31 mouse cellular contexts compared by ENCODE assay signal in genomic region chr5:112364184-112364797, GRCm38 (mm10). TPM values are rescaled to one million over a fixed set of nuclear protein-coding genes. Genes with fewer than 3 reads are reported as not detected.
DNase-seq lines count a peak whose midpoint lies in the region; ATAC-seq and TF ChIP-seq lines count a peak whose summit lies in the region.
"Had no signal": no experiment of that assay in that cellular context is flagged by ENCODE, and none has a peak within 500 bp of the region (broad histone marks: within the 10 kb centered on the region; RNA-seq: fewer than 3 reads in every experiment).

No protein-coding gene starts in this region.

- 71% methylated on average over 10 of the region's 10 CpGs for WGBS in heart, embryonic 14.5 days
- WGBS in heart, embryonic 11.5 days (ENCODE audit: insufficient replicate concordance) = 70% methylated on average over 10 of the region's 10 CpGs
- WGBS in midbrain, embryonic 15.5 days = 65% methylated on average over 10 of the region's 10 CpGs
- WGBS in midbrain, postnatal 0 days = 69% methylated on average over 10 of the region's 10 CpGs
- 32% methylated on average over 10 of the region's 10 CpGs for WGBS in limb, embryonic 11.5 days
- WGBS in stomach, postnatal 0 days = 62% methylated on average over 10 of the region's 10 CpGs
- WGBS in hindbrain, embryonic 12.5 days = 76% methylated on average over 10 of the region's 10 CpGs

- no peaks in the 10 kb centered on the region for H3K9me3 ChIP-seq in heart, embryonic 14.5 days (ENCODE audit: control insufficient read depth, low read length)
- no peaks in the 10 kb centered on the region for H3K9me3 ChIP-seq in heart, embryonic 11.5 days (replicated peaks; ENCODE audit: control insufficient read depth, low read length)
- no peaks in the 10 kb centered on the region for H3K9me3 ChIP-seq in midbrain, embryonic 15.5 days
- no peaks in the 10 kb centered on the region for H3K9me3 ChIP-seq in midbrain, postnatal 0 days (ENCODE audit: low read length)
- H3K9me3 ChIP-seq in limb, embryonic 11.5 days (ENCODE audit: control insufficient read depth, low read length) = no peaks in the 10 kb centered on the region
- H3K9me3 ChIP-seq in stomach, postnatal 0 days (ENCODE audit: control insufficient read depth, low read length) = no peaks in the 10 kb centered on the region
- H3K9me3 ChIP-seq in hindbrain, embryonic 12.5 days (replicated peaks) = no peaks in the 10 kb centered on the region
- H3K9me3 ChIP-seq: heart, embryonic 13.5 days; hindbrain, embryonic 13.5 days; midbrain, embryonic 12.5 days had no signal

- TF ChIP-seq CTCF in midbrain, postnatal 0 days (IDR thresholded peaks at IDR 0.05) = no peak
- TF ChIP-seq CTCF in stomach, postnatal 0 days (IDR thresholded peaks at IDR 0.05; ENCODE audit: low read depth) = no peak
- TF ChIP-seq CTCF in layer of hippocampus, adult 2 months (conservative IDR thresholded peaks at IDR 0.05) = no peak

- peaks cover 45% of the 10 kb centered on the region for H3K36me3 ChIP-seq in heart, embryonic 14.5 days (ENCODE audit: control insufficient read depth, insufficient read depth, low read length)
- peaks cover 12% of the 10 kb centered on the region for H3K36me3 ChIP-seq in heart, embryonic 11.5 days (ENCODE audit: control insufficient read depth, insufficient read depth, low read length)
- peaks cover 17% of the 10 kb centered on the region; the same call in 1 of the 2 replicates for H3K36me3 ChIP-seq in midbrain, embryonic 15.5 days (replicated peaks)
- H3K36me3 ChIP-seq in midbrain, postnatal 0 days (ENCODE audit: insufficient read depth, low read length) = peaks cover 45% of the 10 kb centered on the region
- H3K36me3 ChIP-seq in limb, embryonic 11.5 days (ENCODE audit: control insufficient read depth, insufficient read depth, low read length) = peaks cover 17% of the 10 kb centered on the region
- peaks cover 17% of the 10 kb centered on the region for H3K36me3 ChIP-seq in stomach, postnatal 0 days (ENCODE audit: control insufficient read depth, insufficient read depth, low read length)
- H3K36me3 ChIP-seq in hindbrain, embryonic 12.5 days = peaks cover 58% of the 10 kb centered on the region

- no peak for TF ChIP-seq EP300 in stomach, postnatal 0 days (optimal IDR thresholded peaks at IDR 0.05)

- no peak for DNase-seq in midbrain, postnatal 0 days (ENCODE audit: low spot score)
- peak; percentile 31 for DNase-seq in limb, embryonic 11.5 days (ENCODE audit: low spot score)
- no peak for DNase-seq in stomach, postnatal 0 days (ENCODE audit: low spot score)
- DNase-seq in layer of hippocampus, adult 2 months (ENCODE audit: low spot score in 2 of 2) = no peak
- DNase-seq: adrenal gland, postnatal 25 days; cerebellum, adult 18-20 months; cerebellum, postnatal 14 days; heart, adult 2 months; kidney, adult 8-10 months; kidney, postnatal 4 days; liver; lung, embryonic 14.5 days; right cerebral cortex, postnatal 14 days had no signal

- no peaks in the 10 kb centered on the region for H3K27me3 ChIP-seq in heart, embryonic 14.5 days (ENCODE audit: control insufficient read depth, insufficient read depth, low read length)
- no peaks in the 10 kb centered on the region for H3K27me3 ChIP-seq in heart, embryonic 11.5 days (ENCODE audit: control insufficient read depth, insufficient read depth, low read length)
- H3K27me3 ChIP-seq in midbrain, embryonic 15.5 days (replicated peaks) = no peaks in the 10 kb centered on the region
- no peaks in the 10 kb centered on the region for H3K27me3 ChIP-seq in midbrain, postnatal 0 days (ENCODE audit: insufficient read depth, low read length)
- H3K27me3 ChIP-seq in limb, embryonic 11.5 days (ENCODE audit: control insufficient read depth, insufficient read depth, low read length) = no peaks in the 10 kb centered on the region
- no peaks in the 10 kb centered on the region for H3K27me3 ChIP-seq in stomach, postnatal 0 days (ENCODE audit: control insufficient read depth, insufficient read depth, low read length)
- no peaks in the 10 kb centered on the region for H3K27me3 ChIP-seq in hindbrain, embryonic 12.5 days
- H3K27me3 ChIP-seq: heart, embryonic 13.5 days; hindbrain, embryonic 13.5 days had no signal

- no peak overlapping the region for H3K9ac ChIP-seq in heart, embryonic 14.5 days (ENCODE audit: low read length)
- no peak overlapping the region for H3K9ac ChIP-seq in heart, embryonic 11.5 days (ENCODE audit: low read depth, low read length)
- no peak overlapping the region for H3K9ac ChIP-seq in midbrain, embryonic 15.5 days
- no peak overlapping the region for H3K9ac ChIP-seq in midbrain, postnatal 0 days (replicated peaks; ENCODE audit: low read length, poor library complexity, severe bottlenecking)
- H3K9ac ChIP-seq in limb, embryonic 11.5 days (ENCODE audit: low read length) = no peak overlapping the region
- H3K9ac ChIP-seq in stomach, postnatal 0 days (ENCODE audit: low read length) = no peak overlapping the region
- no peak overlapping the region for H3K9ac ChIP-seq in hindbrain, embryonic 12.5 days
- H3K9ac ChIP-seq: heart, embryonic 13.5 days; hindbrain, embryonic 13.5 days; liver, embryonic 14.5 days; lung, embryonic 14.5 days; midbrain, embryonic 12.5 days had no signal

- 0 out of 2 replicates have a peak, but pooled peaks have one; percentile 10 for ATAC-seq in heart, embryonic 14.5 days (ENCODE audit: insufficient number of reproducible peaks, insufficient read depth, low FRiP score, low read depth)
- no peak; the same call in 1 of the 2 replicates for ATAC-seq in heart, embryonic 11.5 days (replicated peaks; ENCODE audit: insufficient number of reproducible peaks, low FRiP score, low TSS enrichment)
- no peak for ATAC-seq in midbrain, embryonic 15.5 days (replicated peaks)
- no peak for ATAC-seq in midbrain, postnatal 0 days (ENCODE audit: low FRiP score)
- ATAC-seq in limb, embryonic 11.5 days (ENCODE audit: insufficient number of reproducible peaks, low FRiP score, low TSS enrichment, low read depth) = peak; percentile 67; the same call in 1 of the 2 replicates
- peak; percentile 43; the same call in 1 of the 2 replicates for ATAC-seq in stomach, postnatal 0 days (ENCODE audit: low FRiP score, low TSS enrichment)
- no peak for ATAC-seq in hindbrain, embryonic 12.5 days (ENCODE audit: low FRiP score)
- ATAC-seq: forebrain, embryonic 14.5 days; intestine, embryonic 16.5 days had no signal

- peaks cover 0 to 5% of the 10 kb centered on the region in 2 experiments; a peak in 2 of 4 replicates for H3K4me1 ChIP-seq in heart, embryonic 14.5 days (ENCODE audit: control insufficient read depth in 2 of 2, insufficient read depth in 2 of 2, low read length in 2 of 2)
- 0 out of 2 replicates have a peak, but pooled peaks cover 7% of the 10 kb centered on the region for H3K4me1 ChIP-seq in heart, embryonic 11.5 days (ENCODE audit: control insufficient read depth, insufficient read depth, low read length)
- no peaks in the 10 kb centered on the region for H3K4me1 ChIP-seq in midbrain, embryonic 15.5 days
- H3K4me1 ChIP-seq in midbrain, postnatal 0 days (ENCODE audit: insufficient read depth, low read length) = no peaks in the 10 kb centered on the region
- H3K4me1 ChIP-seq in limb, embryonic 11.5 days (ENCODE audit: control insufficient read depth, insufficient read depth, low read length) = peaks cover 3% of the 10 kb centered on the region; the same call in 1 of the 2 replicates
- no peaks in the 10 kb centered on the region for H3K4me1 ChIP-seq in stomach, postnatal 0 days (replicated peaks; ENCODE audit: control insufficient read depth, insufficient read depth)
- H3K4me1 ChIP-seq in hindbrain, embryonic 12.5 days = peaks cover 1% of the 10 kb centered on the region
- H3K4me1 ChIP-seq: midbrain, embryonic 12.5 days had no signal

- H3K4me2 ChIP-seq in heart, embryonic 14.5 days (ENCODE audit: low read length) = no peak overlapping the region
- H3K4me2 ChIP-seq in heart, embryonic 11.5 days = no peak overlapping the region
- no peak overlapping the region for H3K4me2 ChIP-seq in midbrain, embryonic 15.5 days
- no peak overlapping the region for H3K4me2 ChIP-seq in midbrain, postnatal 0 days (ENCODE audit: low read depth, low read length, poor library complexity, severe bottlenecking)
- H3K4me2 ChIP-seq in limb, embryonic 11.5 days (ENCODE audit: low read depth, severe bottlenecking) = no peak overlapping the region
- H3K4me2 ChIP-seq in stomach, postnatal 0 days (replicated peaks; ENCODE audit: low read depth) = no peak overlapping the region
- H3K4me2 ChIP-seq in hindbrain, embryonic 12.5 days (replicated peaks) = no peak overlapping the region
- H3K4me2 ChIP-seq: heart, embryonic 13.5 days; hindbrain, embryonic 13.5 days; lung, embryonic 14.5 days; midbrain, embryonic 12.5 days had no signal

- no peak overlapping the region for H3K4me3 ChIP-seq in heart, embryonic 14.5 days (ENCODE audit: control insufficient read depth in 1 of 2, insufficient read depth in 1 of 2, low read depth in 1 of 2, low read length in 2 of 2)
- no peak overlapping the region for H3K4me3 ChIP-seq in heart, embryonic 11.5 days (ENCODE audit: low read depth, low read length)
- H3K4me3 ChIP-seq in midbrain, embryonic 15.5 days = no peak overlapping the region
- no peak overlapping the region for H3K4me3 ChIP-seq in midbrain, postnatal 0 days (ENCODE audit: low read depth, low read length)
- H3K4me3 ChIP-seq in limb, embryonic 11.5 days (ENCODE audit: low read depth, low read length) = no peak overlapping the region
- H3K4me3 ChIP-seq in stomach, postnatal 0 days (ENCODE audit: low read depth, low read length) = no peak overlapping the region
- no peak overlapping the region for H3K4me3 ChIP-seq in hindbrain, embryonic 12.5 days
- no peak overlapping the region for H3K4me3 ChIP-seq in layer of hippocampus, adult 2 months
- H3K4me3 ChIP-seq: heart, adult 2 months; heart, embryonic 13.5 days; hindbrain, embryonic 13.5 days; midbrain, embryonic 12.5 days had no signal

- H3K27ac ChIP-seq in heart, embryonic 14.5 days (replicated peaks in 1 of 2; ENCODE audit: control insufficient read depth in 1 of 2, insufficient read depth in 1 of 2, low read depth in 2 of 2, low read length in 2 of 2) = no peak overlapping the region
- no peak overlapping the region for H3K27ac ChIP-seq in heart, embryonic 11.5 days (ENCODE audit: low read depth, low read length)
- peak overlapping the region; percentile 42; the same call in 1 of the 2 replicates for H3K27ac ChIP-seq in midbrain, embryonic 15.5 days
- H3K27ac ChIP-seq in midbrain, postnatal 0 days (ENCODE audit: low read depth, low read length) = no peak overlapping the region
- peak overlapping the region; percentile 65 for H3K27ac ChIP-seq in limb, embryonic 11.5 days (replicated peaks; ENCODE audit: low read depth, low read length)
- no peak overlapping the region for H3K27ac ChIP-seq in stomach, postnatal 0 days (replicated peaks)
- no peak overlapping the region for H3K27ac ChIP-seq in hindbrain, embryonic 12.5 days
- no peak overlapping the region for H3K27ac ChIP-seq in layer of hippocampus, adult 2 months
- H3K27ac ChIP-seq: heart, adult 2 months; heart, embryonic 13.5 days; hindbrain, embryonic 13.5 days; kidney, postnatal 0 days; liver, embryonic 14.5 days; midbrain, embryonic 12.5 days had no signal

RNA-seq across cellular contexts. Expression of gene Gm6583, which starts 8.5 kb away (rescaled TPM):
- not detected in 2 replicates for polyA plus RNA-seq in heart, embryonic 14.5 days (2014; fragmentation: Nextera tagmentation; extraction: Ambion mirVana)
- polyA plus RNA-seq in heart, embryonic 11.5 days (2014; fragmentation: Nextera tagmentation; extraction: Ambion mirVana) = 0.25 and 0.40 TPM in 2 replicates
- polyA plus RNA-seq in midbrain, embryonic 15.5 days (2015; fragmentation: Nextera tagmentation; extraction: Ambion mirVana) = 0.14 and 0.39 TPM in 2 replicates
- total RNA-seq in midbrain, postnatal 0 days (2014; rRNA removed) = not detected in 2 replicates
- 0.12 TPM in 1 of 2 replicates, not detected in the other for polyA plus RNA-seq in midbrain, postnatal 0 days (2015; fragmentation: Nextera tagmentation; extraction: Ambion mirVana)
- 0.12 and 0.27 TPM in 2 replicates for polyA plus RNA-seq in limb, embryonic 11.5 days (2014; fragmentation: Nextera tagmentation; extraction: Ambion mirVana)
- 0.08 and 0.13 TPM in 2 replicates for polyA plus RNA-seq in stomach, postnatal 0 days (2015; fragmentation: Nextera tagmentation; extraction: Ambion mirVana)
- 0.26 and 0.27 TPM in 2 replicates for polyA plus RNA-seq in hindbrain, embryonic 12.5 days (2016; fragmentation: Nextera tagmentation; extraction: Ambion mirVana)
- not detected for total RNA-seq in layer of hippocampus, adult 2 months (2021)
- total RNA-seq: gastrocnemius, adult 8-10 months; gastrocnemius, postnatal 4 days; heart, postnatal 25 days; megakaryocyte progenitor cell, adult 5-6 weeks; neutrophil, adult 5-6 weeks had no signal
- polyA plus RNA-seq: small intestine, adult 2 months; urinary bladder, adult 2 months had no signal

RNA-seq across cellular contexts. Expression of gene Hps4, which starts 21.4 kb away (rescaled TPM):
- 14.9 and 18.5 TPM in 2 replicates for polyA plus RNA-seq in heart, embryonic 14.5 days (2014; fragmentation: Nextera tagmentation; extraction: Ambion mirVana)
- polyA plus RNA-seq in heart, embryonic 11.5 days (2014; fragmentation: Nextera tagmentation; extraction: Ambion mirVana) = 19.3 and 21.4 TPM in 2 replicates
- polyA plus RNA-seq in midbrain, embryonic 15.5 days (2015; fragmentation: Nextera tagmentation; extraction: Ambion mirVana) = 39.6 and 43.9 TPM in 2 replicates
- total RNA-seq in midbrain, postnatal 0 days (2014; rRNA removed) = 34.9 and 41.1 TPM in 2 replicates
- 36.1 and 36.4 TPM in 2 replicates for polyA plus RNA-seq in midbrain, postnatal 0 days (2015; fragmentation: Nextera tagmentation; extraction: Ambion mirVana)
- polyA plus RNA-seq in limb, embryonic 11.5 days (2014; fragmentation: Nextera tagmentation; extraction: Ambion mirVana) = 36.6 and 38.4 TPM in 2 replicates
- 15.2 and 15.3 TPM in 2 replicates for polyA plus RNA-seq in stomach, postnatal 0 days (2015; fragmentation: Nextera tagmentation; extraction: Ambion mirVana)
- polyA plus RNA-seq in hindbrain, embryonic 12.5 days (2016; fragmentation: Nextera tagmentation; extraction: Ambion mirVana) = 35.4 and 37.1 TPM in 2 replicates
- total RNA-seq in layer of hippocampus, adult 2 months (2021) = 10 to 100 TPM; 30.3 to 37.5 TPM

RNA-seq across cellular contexts. Expression of gene Srrd, which starts 21.5 kb away (rescaled TPM):
- polyA plus RNA-seq in heart, embryonic 14.5 days (2014; fragmentation: Nextera tagmentation; extraction: Ambion mirVana) = 25.4 and 25.9 TPM in 2 replicates
- polyA plus RNA-seq in heart, embryonic 11.5 days (2014; fragmentation: Nextera tagmentation; extraction: Ambion mirVana) = 24.5 and 27.3 TPM in 2 replicates
- 64.0 and 66.8 TPM in 2 replicates for polyA plus RNA-seq in midbrain, embryonic 15.5 days (2015; fragmentation: Nextera tagmentation; extraction: Ambion mirVana)
- 60.5 and 69.6 TPM in 2 replicates for total RNA-seq in midbrain, postnatal 0 days (2014; rRNA removed)
- polyA plus RNA-seq in midbrain, postnatal 0 days (2015; fragmentation: Nextera tagmentation; extraction: Ambion mirVana) = 49.0 and 59.3 TPM in 2 replicates
- 56.0 and 57.0 TPM in 2 replicates for polyA plus RNA-seq in limb, embryonic 11.5 days (2014; fragmentation: Nextera tagmentation; extraction: Ambion mirVana)
- polyA plus RNA-seq in stomach, postnatal 0 days (2015; fragmentation: Nextera tagmentation; extraction: Ambion mirVana) = 19.3 and 20.9 TPM in 2 replicates
- polyA plus RNA-seq in hindbrain, embryonic 12.5 days (2016; fragmentation: Nextera tagmentation; extraction: Ambion mirVana) = 46.9 and 47.6 TPM in 2 replicates
- total RNA-seq in layer of hippocampus, adult 2 months (2021) = 10 to 100 TPM; 21.4 to 30.4 TPM

RNA-seq across cellular contexts. Expression of gene Asphd2, which starts 30.4 kb away (rescaled TPM):
- 0.96 and 1.7 TPM in 2 replicates for polyA plus RNA-seq in heart, embryonic 14.5 days (2014; fragmentation: Nextera tagmentation; extraction: Ambion mirVana)
- polyA plus RNA-seq in heart, embryonic 11.5 days (2014; fragmentation: Nextera tagmentation; extraction: Ambion mirVana) = 4.8 and 5.4 TPM in 2 replicates
- polyA plus RNA-seq in midbrain, embryonic 15.5 days (2015; fragmentation: Nextera tagmentation; extraction: Ambion mirVana) = 124 and 132 TPM in 2 replicates
- 167 and 192 TPM in 2 replicates for total RNA-seq in midbrain, postnatal 0 days (2014; rRNA removed)
- polyA plus RNA-seq in midbrain, postnatal 0 days (2015; fragmentation: Nextera tagmentation; extraction: Ambion mirVana) = 153 and 162 TPM in 2 replicates
- polyA plus RNA-seq in limb, embryonic 11.5 days (2014; fragmentation: Nextera tagmentation; extraction: Ambion mirVana) = 26.1 and 27.1 TPM in 2 replicates
- 4.4 and 4.6 TPM in 2 replicates for polyA plus RNA-seq in stomach, postnatal 0 days (2015; fragmentation: Nextera tagmentation; extraction: Ambion mirVana)
- 60.7 and 66.1 TPM in 2 replicates for polyA plus RNA-seq in hindbrain, embryonic 12.5 days (2016; fragmentation: Nextera tagmentation; extraction: Ambion mirVana)
- total RNA-seq in layer of hippocampus, adult 2 months (2021) = 100 to 1,000 TPM; 223 to 224 TPM
- total RNA-seq: megakaryocyte progenitor cell, adult 5-6 weeks; neutrophil, adult 5-6 weeks had no signal

RNA-seq across cellular contexts. Expression of gene Tfip11, which starts 38.1 kb away (rescaled TPM):
- 12.6 and 13.4 TPM in 2 replicates for polyA plus RNA-seq in heart, embryonic 14.5 days (2014; fragmentation: Nextera tagmentation; extraction: Ambion mirVana)
- polyA plus RNA-seq in heart, embryonic 11.5 days (2014; fragmentation: Nextera tagmentation; extraction: Ambion mirVana) = 13.7 and 15.9 TPM in 2 replicates
- 35.7 and 38.2 TPM in 2 replicates for polyA plus RNA-seq in midbrain, embryonic 15.5 days (2015; fragmentation: Nextera tagmentation; extraction: Ambion mirVana)
- 19.8 and 20.8 TPM in 2 replicates for total RNA-seq in midbrain, postnatal 0 days (2014; rRNA removed)
- 27.4 and 29.0 TPM in 2 replicates for polyA plus RNA-seq in midbrain, postnatal 0 days (2015; fragmentation: Nextera tagmentation; extraction: Ambion mirVana)
- 27.3 and 29.4 TPM in 2 replicates for polyA plus RNA-seq in limb, embryonic 11.5 days (2014; fragmentation: Nextera tagmentation; extraction: Ambion mirVana)
- 12.4 and 12.9 TPM in 2 replicates for polyA plus RNA-seq in stomach, postnatal 0 days (2015; fragmentation: Nextera tagmentation; extraction: Ambion mirVana)
- polyA plus RNA-seq in hindbrain, embryonic 12.5 days (2016; fragmentation: Nextera tagmentation; extraction: Ambion mirVana) = 38.1 TPM in 2 replicates
- total RNA-seq in layer of hippocampus, adult 2 months (2021) = 10 to 100 TPM; 40.6 to 40.8 TPM

Comparison
In these comparisons a context has a peak if more than half of its experiments do, and no peak if none do; other contexts are left out.
1. ATAC-seq: peak in heart, embryonic 14.5 days (single experiment), limb, embryonic 11.5 days (single experiment) and stomach, postnatal 0 days (single experiment); none in heart, embryonic 11.5 days (single experiment), midbrain, embryonic 15.5 days (single experiment), midbrain, postnatal 0 days (single experiment) and hindbrain, embryonic 12.5 days (single experiment).
2. H3K27ac ChIP-seq: peak in midbrain, embryonic 15.5 days (single experiment) and limb, embryonic 11.5 days (single experiment); none in heart, embryonic 14.5 days (0 of 2), heart, embryonic 11.5 days (single experiment), midbrain, postnatal 0 days (single experiment), stomach, postnatal 0 days (single experiment), hindbrain, embryonic 12.5 days (single experiment) and layer of hippocampus, adult 2 months (single experiment).